Mouse (Mus musculus) small intestine, adult 2 months (tissue): ENCODE measurements around the gene Ropn1l.

Experiments
- CTCF ChIP-seq: fragments of 200-500 bp; IDR thresholded peaks from 2 replicates; pipeline ENCODE4 v1.5.1; 2012; ENCODE audit warnings: low read depth, mild to moderate bottlenecking, control low read depth, inconsistent platforms, low read length, moderate library complexity, mixed read lengths; ENCODE audit not compliant: insufficient replicate concordance, insufficient read length; ENCODE audit errors: extremely low read depth
- POLR2A ChIP-seq: fragments of 200-500 bp; IDR thresholded peaks from 2 replicates; pipeline ENCODE4 v1.6.1; 2012; ENCODE audit warnings: low read depth, mild to moderate bottlenecking, control low read depth, inconsistent platforms, low read length, moderate library complexity

GRCm38 (mm10) chr15:31466749-31467148 lies 13.2 kb upstream of the Ropn1l start:
- TF ChIP-seq POLR2A, result no peak
- no peak for TF ChIP-seq CTCF
